Mouse (Mus musculus) stomach, postnatal 0 days (tissue): Measurements from ENCODE around the gene Klhl5. TPM values are rescaled to one million over a fixed set of nuclear protein-coding genes. Genes with fewer than 3 reads are reported as not detected.

Source experiments
- ATAC-seq: fragments of 200-750 bp; cut with Nextera tagmentation; 2 replicates; pipeline ENCODE4 v1.8.0; 2017; ENCODE audit not compliant: low FRiP score, low TSS enrichment
- DNase-seq: peaks from one replicate; pipeline ENCODE4 v3.0.0-alpha.2; 2016; ENCODE audit warnings: low spot score
- H3K27ac ChIP-seq: fragments of 300-500 bp; sonication (generic); replicated peaks from 2 replicates; pipeline ENCODE4 v1.5.1; 2014; ENCODE audit warnings: mild to moderate bottlenecking, control low read depth
- H3K27me3 ChIP-seq: fragments of 300-500 bp; sonication (generic); 2 replicates; pipeline ENCODE4 v1.6.1; 2014; ENCODE audit warnings: low read length; ENCODE audit not compliant: control insufficient read depth, insufficient read depth
- H3K36me3 ChIP-seq: fragments of 300-500 bp; sonication (generic); 2 replicates; pipeline ENCODE4 v1.6.1; 2014; ENCODE audit warnings: low read length, mixed read lengths; ENCODE audit not compliant: control insufficient read depth, insufficient read depth
- H3K4me1 ChIP-seq: fragments of 300-500 bp; sonication (generic); replicated peaks from 2 replicates; pipeline ENCODE4 v1.6.1; 2014; ENCODE audit warnings: antibody characterized with exemption; ENCODE audit not compliant: control insufficient read depth, insufficient read depth
- H3K4me2 ChIP-seq: fragments of 300-500 bp; sonication (generic); replicated peaks from 2 replicates; pipeline ENCODE4 v1.6.1; 2014; ENCODE audit warnings: low read depth, mild to moderate bottlenecking, control low read depth, moderate library complexity
- H3K4me3 ChIP-seq: fragments of 300-500 bp; sonication (generic); 2 replicates; pipeline ENCODE4 v1.5.1; 2014; ENCODE audit warnings: low read depth, low read length, control low read depth
- H3K9ac ChIP-seq: fragments of 300-500 bp; sonication (generic); 2 replicates; pipeline ENCODE4 v1.6.1; 2014; ENCODE audit warnings: mild to moderate bottlenecking, low read length, control low read depth, mixed read lengths
- H3K9me3 ChIP-seq: fragments of 300-500 bp; sonication (generic); 2 replicates; pipeline ENCODE4 v1.6.1; 2016; ENCODE audit warnings: low read length; ENCODE audit not compliant: control insufficient read depth
- CTCF ChIP-seq: IDR thresholded peaks from 2 replicates; pipeline ENCODE4 v1.5.1; 2016; ENCODE audit warnings: antibody characterized with exemption, low read depth, mild to moderate bottlenecking, moderate library complexity
- EP300 ChIP-seq: optimal IDR thresholded peaks from 2 replicates; pipeline ENCODE3; 2016; ENCODE audit warnings: antibody characterized with exemption
- WGBS: fragments of 180-500 bp; shearing (Covaris S2); extraction: QIAGEN DNeasy Blood & Tissue Kit; methylation state at CpG from one replicate; pipeline ENCODE4 v1.1.7; 2014; 5-methylcytosine and 5-hydroxymethylcytosine counted together
- polyA plus RNA-seq: library from polyadenylated mRNA; unstranded; fragments of >200 nt; fragmentation: Nextera tagmentation; extraction: Ambion mirVana; gene quantifications from 2 replicates; pipeline ENCODE4 v1.2.1, GENCODE M21; 2015

Gene Klhl5
- polyA plus RNA-seq, 1 experiment from 2014 or later, result 13.8 TPM

- Histone ChIP-seq H3K9ac (no peak overlapping the region), H3K4me3 (no peak overlapping the region), H3K4me2 (no peak overlapping the region), H3K36me3 (no peaks in the 10 kb centered on the region), H3K4me1 (no peaks in the 10 kb centered on the region), H3K9me3 (no peaks in the 10 kb centered on the region), H3K27ac (no peak overlapping the region), H3K27me3 (no peaks in the 10 kb centered on the region)
- WGBS, result 96% methylated on average over 4 of the region's 4 CpGs
- ATAC-seq, result no peak
- DNase-seq, result no peak
- TF ChIP-seq CTCF (peak; percentile 6; the same call in 1 of the 2 replicates), EP300 (no peak)
Observed at GRCm38 (mm10) chr5:65078081-65078480, 29.3 kb upstream of the Klhl5 start.

GRCm38 (mm10) chr5:65079881-65080280 lies 27.5 kb upstream of the Klhl5 start:
- Histone ChIP-seq H3K9me3 (no peaks in the 10 kb centered on the region), H3K36me3 (no peaks in the 10 kb centered on the region), H3K4me2 (peak overlapping the region; percentile 38), H3K9ac (peak overlapping the region; percentile 35), H3K27me3 (no peaks in the 10 kb centered on the region), H3K27ac (no peak overlapping the region; the same call in 1 of the 2 replicates), H3K4me3 (peak overlapping the region; percentile 31), H3K4me1 (no peaks in the 10 kb centered on the region)
- WGBS, result 15% methylated on average over 9 of the region's 9 CpGs
- TF ChIP-seq CTCF, result no peak
- no peak for TF ChIP-seq EP300
- no peak for ATAC-seq
- DNase-seq, result no peak

GRCm38 (mm10) chr5:65081836-65082235 lies 25.5 kb upstream of the Klhl5 start:
- DNase-seq, result no peak
- TF ChIP-seq EP300 (no peak), CTCF (no peak)

GRCm38 (mm10) chr5:65086522-65086921 lies 20.8 kb upstream of the Klhl5 start:
- H3K36me3 ChIP-seq, result no peaks in the 10 kb centered on the region
- no peak overlapping the region for H3K9ac ChIP-seq
- H3K27me3 ChIP-seq, result no peaks in the 10 kb centered on the region
- H3K27ac ChIP-seq, result peak overlapping the region; percentile 40; the same call in 1 of the 2 replicates
- DNase-seq (no peak), ATAC-seq (peak; percentile 54; the same call in 1 of the 2 replicates)
- H3K4me2 ChIP-seq, result no peak overlapping the region
- H3K9me3 ChIP-seq, result no peaks in the 10 kb centered on the region
- peak; percentile 79 for TF ChIP-seq EP300
- TF ChIP-seq CTCF, result no peak
- 51% methylated on average over 6 of the region's 6 CpGs for WGBS
- H3K4me3 ChIP-seq, result no peak overlapping the region
- no peaks in the 10 kb centered on the region for H3K4me1 ChIP-seq

More at GRCm38 (mm10) chr5:65081836-65082235, 25.5 kb upstream of the Klhl5 start:
- Histone ChIP-seq H3K4me1 (no peaks in the 10 kb centered on the region), H3K36me3 (no peaks in the 10 kb centered on the region), H3K27me3 (no peaks in the 10 kb centered on the region), H3K4me3 (no peak overlapping the region), H3K27ac (no peak overlapping the region), H3K4me2 (no peak overlapping the region), H3K9me3 (no peaks in the 10 kb centered on the region), H3K9ac (no peak overlapping the region)
- WGBS, result 86% methylated on average over 4 of the region's 4 CpGs
- no peak for ATAC-seq

- TF ChIP-seq EP300 (no peak), CTCF (no peak)
- ATAC-seq, result no peak
- 42% methylated on average over 3 of the region's 3 CpGs for WGBS
Observed at GRCm38 (mm10) chr5:65089707-65090106, 17.6 kb upstream of the Klhl5 start.

GRCm38 (mm10) chr5:65091184-65091858 lies 16.0 kb upstream of the Klhl5 start:
- no peaks in the 10 kb centered on the region; the same call in 1 of the 2 replicates for H3K4me1 ChIP-seq
- H3K9ac ChIP-seq, result no peak overlapping the region
- ATAC-seq (no peak), DNase-seq (no peak)
- TF ChIP-seq CTCF, result no peak
- TF ChIP-seq EP300, result no peak
- H3K4me3 ChIP-seq, result no peak overlapping the region
- H3K36me3 ChIP-seq, result no peaks in the 10 kb centered on the region
- no peak overlapping the region for H3K27ac ChIP-seq
- 54% methylated on average over 11 of the region's 11 CpGs for WGBS
- H3K9me3 ChIP-seq, result no peaks in the 10 kb centered on the region
- H3K4me2 ChIP-seq, result no peak overlapping the region
- H3K27me3 ChIP-seq, result no peaks in the 10 kb centered on the region

More at GRCm38 (mm10) chr5:65089707-65090106, 17.6 kb upstream of the Klhl5 start:
- Histone ChIP-seq H3K36me3 (no peaks in the 10 kb centered on the region), H3K27ac (no peak overlapping the region), H3K27me3 (no peaks in the 10 kb centered on the region), H3K4me2 (no peak overlapping the region), H3K9me3 (no peaks in the 10 kb centered on the region), H3K4me1 (no peaks in the 10 kb centered on the region; the same call in 1 of the 2 replicates), H3K4me3 (no peak overlapping the region), H3K9ac (no peak overlapping the region)
- no peak for DNase-seq
